Mouse (Mus musculus): Measurements from ENCODE around the gene Coro1c. TPM values are rescaled to one million over a fixed set of nuclear protein-coding genes. Genes with fewer than 3 reads are reported as not detected.

Gene Coro1c
- 39.9 and 42.0 TPM in 2 replicates for polyA plus RNA-seq (2012)

DNA sequence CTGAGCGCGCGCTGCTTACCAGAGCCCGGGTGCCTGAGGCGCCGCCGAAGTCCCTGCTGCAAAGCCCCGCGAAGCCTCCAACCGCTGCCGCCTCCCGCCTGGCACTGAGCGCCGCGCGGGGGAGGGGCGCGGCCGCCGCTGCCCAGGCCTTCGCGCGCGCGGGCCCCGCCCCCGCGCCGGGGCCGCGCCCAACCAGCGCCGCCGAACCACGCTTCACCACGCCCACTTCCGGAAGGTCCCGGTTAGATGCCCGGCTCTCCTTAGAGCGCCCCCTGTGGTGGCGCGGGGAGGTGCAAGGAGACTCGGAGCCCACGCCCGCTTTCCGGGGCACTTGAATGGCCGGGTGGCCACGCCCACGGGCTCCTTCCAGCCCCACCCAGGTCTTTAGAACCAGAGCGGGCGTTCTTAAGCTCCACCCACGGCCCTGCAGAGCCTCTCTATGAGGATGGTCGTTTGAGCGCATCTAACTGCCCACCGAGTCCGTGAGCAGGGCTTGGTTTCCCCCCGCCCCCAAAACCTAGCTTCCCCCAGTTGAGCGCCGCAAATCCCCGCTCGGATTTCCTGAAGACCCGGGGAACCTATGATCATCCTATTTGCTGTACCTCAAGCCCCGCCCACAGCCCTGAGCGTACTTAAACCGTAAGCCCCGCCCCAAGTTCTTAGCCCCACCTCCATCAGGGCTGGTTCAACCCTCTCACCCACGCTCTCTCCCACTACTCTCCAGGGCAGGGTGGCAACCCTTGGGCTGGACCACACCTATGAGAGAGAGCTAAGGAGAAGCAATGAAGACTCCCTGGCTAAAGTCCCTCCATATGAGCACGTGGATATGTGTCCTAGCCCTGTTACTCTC lies at the start of gene Coro1c:
TSS of gene Coro1c (minus strand) at position 167 of the 850 bp plus-strand sequence.

DNA sequence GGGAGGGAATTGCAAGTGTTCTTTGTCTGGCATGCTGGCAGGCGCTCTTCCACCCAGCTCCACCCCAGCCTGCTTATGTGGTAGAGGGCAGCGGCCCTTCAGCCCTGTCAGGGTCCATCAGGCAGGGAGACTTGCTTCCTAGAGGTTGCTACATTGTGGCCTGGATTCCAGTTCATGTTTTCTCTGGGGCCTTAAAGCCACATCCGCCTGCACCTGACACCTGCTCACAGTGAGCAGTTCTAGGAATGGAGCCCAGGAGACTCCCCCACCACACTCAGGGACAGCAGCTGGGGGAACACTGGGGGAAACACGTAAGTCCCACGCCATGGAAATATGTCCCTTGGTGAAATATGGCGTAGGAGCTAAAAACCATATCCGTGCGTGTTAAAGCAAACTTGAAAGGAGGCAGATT lies 76.1 kb downstream of the Coro1c start, which contains the start of gene Selplg:
TSS of gene Selplg (minus strand) at position 155 of the 412 bp plus-strand sequence.

DNA sequence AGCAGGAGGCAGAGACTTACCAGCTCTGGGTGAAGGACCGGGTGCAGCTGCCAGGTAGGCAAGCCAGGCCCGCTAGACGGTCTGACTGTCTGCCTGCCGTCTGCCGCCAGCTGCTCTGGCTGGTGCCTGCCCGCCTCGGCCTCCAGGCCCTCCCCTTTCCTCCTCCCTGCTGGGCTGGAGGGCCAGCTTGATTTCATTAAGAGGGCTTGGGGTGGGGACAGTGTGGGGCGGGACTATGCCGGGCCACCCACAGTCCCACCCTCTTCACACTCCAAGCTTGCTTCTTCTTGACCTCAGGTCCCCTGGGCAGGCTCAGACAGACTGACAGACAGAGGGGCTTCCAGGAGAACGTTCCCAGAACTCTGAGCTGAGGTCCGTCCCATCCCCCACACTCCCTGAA lies 108.3 kb downstream of the Coro1c start, which contains the start of gene Tmem119:
TSS of gene Tmem119 (minus strand) at position 237 of the 400 bp plus-strand sequence.

Other genes with a start within 250 kb of the Coro1c start
- gene 1700069L16Rik, start 184.0 kb downstream of the Coro1c start, polyA plus RNA-seq (2012), result not detected in 2 replicates
- 2.9 and 3.0 TPM in 2 replicates for gene Ficd, start 173.0 kb downstream of the Coro1c start, polyA plus RNA-seq (2012)
- 32.5 and 52.4 TPM in 2 replicates for gene Sart3, start 136.2 kb downstream of the Coro1c start, polyA plus RNA-seq (2012)
- gene Iscu, start 136.0 kb downstream of the Coro1c start, polyA plus RNA-seq (2012), result 69.6 and 75.8 TPM in 2 replicates
- gene Tmem119, start 108.2 kb downstream of the Coro1c start, polyA plus RNA-seq (2012), result 6.4 and 11.3 TPM in 2 replicates
- gene Selplg, start 76.1 kb downstream of the Coro1c start, polyA plus RNA-seq (2012), result 613 and 855 TPM in 2 replicates
- 10.6 and 13.3 TPM in 2 replicates for gene Ssh1, start 85.1 kb upstream of the Coro1c start, polyA plus RNA-seq (2012)
- not detected in 2 replicates for gene Dao, start 94.9 kb upstream of the Coro1c start, polyA plus RNA-seq (2012)
- 7.3 and 8.9 TPM in 2 replicates for gene Usp30, start 156.7 kb upstream of the Coro1c start, polyA plus RNA-seq (2012)
- not detected in 2 replicates for gene Svop, start 182.8 kb upstream of the Coro1c start, polyA plus RNA-seq (2012)
- gene Alkbh2, start 219.5 kb upstream of the Coro1c start, polyA plus RNA-seq (2012), result 26.0 and 27.6 TPM in 2 replicates
- gene Ung, start 221.6 kb upstream of the Coro1c start, polyA plus RNA-seq (2012), result 79.8 and 88.8 TPM in 2 replicates
- 1.2 and 1.5 TPM in 2 replicates for gene Acacb, start 237.8 kb upstream of the Coro1c start, polyA plus RNA-seq (2012)

Data from megakaryocyte-erythroid progenitor cell, adult 5 weeks (primary cell).